Mouse (Mus musculus) heart, embryonic 13.5 days (tissue): ENCODE measurements around the gene Atg10. TPM values are rescaled to one million over a fixed set of nuclear protein-coding genes. Genes with fewer than 3 reads are reported as not detected.

ENCODE experiments used
- ATAC-seq: fragments of 200-750 bp; cut with Nextera tagmentation; 2 replicates; pipeline ENCODE4 v1.8.0; 2017; ENCODE audit warnings: moderate TSS enrichment; ENCODE audit not compliant: insufficient number of reproducible peaks, low FRiP score, low TSS enrichment; ENCODE audit errors: extremely low read depth
- H3K27ac ChIP-seq: fragments of 300-500 bp; sonication (generic); replicated peaks from 2 replicates; pipeline ENCODE4 v1.5.1; 2015; ENCODE audit warnings: moderate library complexity, mild to moderate bottlenecking, inconsistent platforms
- H3K27me3 ChIP-seq: fragments of 300-500 bp; sonication (generic); replicated peaks from 2 replicates; pipeline ENCODE4 v1.6.1; 2015; ENCODE audit warnings: mild to moderate bottlenecking, inconsistent platforms
- H3K36me3 ChIP-seq: fragments of 300-500 bp; sonication (generic); 2 replicates; pipeline ENCODE4 v1.6.1; 2015; ENCODE audit warnings: mild to moderate bottlenecking, inconsistent platforms
- H3K4me1 ChIP-seq: fragments of 300-500 bp; sonication (generic); 2 replicates; pipeline ENCODE4 v1.6.1; 2015; ENCODE audit warnings: inconsistent platforms
- H3K4me2 ChIP-seq: fragments of 300-500 bp; sonication (generic); 2 replicates; pipeline ENCODE4 v1.6.1; 2015; ENCODE audit warnings: inconsistent platforms, mild to moderate bottlenecking, moderate library complexity
- H3K4me3 ChIP-seq: fragments of 300-500 bp; sonication (generic); 2 replicates; pipeline ENCODE4 v1.5.1; 2015; ENCODE audit warnings: moderate library complexity, mild to moderate bottlenecking, inconsistent platforms
- H3K9ac ChIP-seq: fragments of 300-500 bp; sonication (generic); 2 replicates; pipeline ENCODE4 v1.6.1; 2015; ENCODE audit warnings: inconsistent platforms, mild to moderate bottlenecking, moderate library complexity
- H3K9me3 ChIP-seq: fragments of 300-500 bp; sonication (generic); 2 replicates; pipeline ENCODE4 v1.6.1; 2016; ENCODE audit warnings: inconsistent platforms
- WGBS: fragments of 180-500 bp; shearing (Covaris S2); methylation state at CpG from one replicate; pipeline ENCODE4 v1.1.7; 2015; ENCODE audit warnings: mixed read lengths; 5-methylcytosine and 5-hydroxymethylcytosine counted together
- polyA plus RNA-seq: library from polyadenylated mRNA; unstranded; fragments of >200 nt; fragmentation: Nextera tagmentation; extraction: Ambion mirVana; gene quantifications from 2 replicates; pipeline ENCODE4 v1.2.1, GENCODE M21; 2015

Gene Atg10
- polyA plus RNA-seq, 1 experiment from 2014 or later = 21.6 TPM

- Histone ChIP-seq H3K4me3 (no peak overlapping the region), H3K4me1 (no peaks in the 10 kb centered on the region), H3K27ac (no peak overlapping the region), H3K4me2 (no peak overlapping the region), H3K36me3 (no peaks in the 10 kb centered on the region), H3K27me3 (no peaks in the 10 kb centered on the region), H3K9ac (no peak overlapping the region), H3K9me3 (peaks cover 2% of the 10 kb centered on the region; the same call in 1 of the 2 replicates)
- ATAC-seq = no peak
- WGBS = 75% methylated on average over 5 of the region's 5 CpGs
Observed at GRCm38 (mm10) chr13:90992948-90993347, 230.8 kb downstream of the Atg10 start.

DNA sequence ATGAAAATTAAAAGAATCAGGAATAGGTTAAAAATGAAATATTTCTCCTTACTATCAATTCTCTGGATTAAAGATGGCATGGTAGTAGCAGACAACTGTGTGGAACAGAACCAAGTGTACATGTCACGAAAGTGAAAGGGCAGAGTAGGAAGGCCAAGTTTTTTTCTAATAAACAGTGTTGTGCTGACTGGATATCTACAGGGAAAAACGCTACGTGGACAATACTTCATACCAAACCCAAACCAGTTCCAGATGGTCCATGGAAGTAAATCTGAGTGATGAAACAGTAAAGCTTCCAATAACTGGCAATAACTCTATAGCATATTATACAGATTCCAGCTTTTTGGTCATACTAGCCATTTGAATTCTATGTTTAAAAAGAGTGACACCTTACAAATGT lies 235.5 kb downstream of the Atg10 start:
- Histone ChIP-seq H3K4me1 (no peaks in the 10 kb centered on the region), H3K9me3 (peaks cover 2% of the 10 kb centered on the region; the same call in 1 of the 2 replicates), H3K27me3 (no peaks in the 10 kb centered on the region), H3K27ac (no peak overlapping the region), H3K4me3 (no peak overlapping the region), H3K9ac (no peak overlapping the region), H3K4me2 (no peak overlapping the region), H3K36me3 (no peaks in the 10 kb centered on the region)
- WGBS = 71% methylated on average over 3 of the region's 3 CpGs
- ATAC-seq = no peak

DNA sequence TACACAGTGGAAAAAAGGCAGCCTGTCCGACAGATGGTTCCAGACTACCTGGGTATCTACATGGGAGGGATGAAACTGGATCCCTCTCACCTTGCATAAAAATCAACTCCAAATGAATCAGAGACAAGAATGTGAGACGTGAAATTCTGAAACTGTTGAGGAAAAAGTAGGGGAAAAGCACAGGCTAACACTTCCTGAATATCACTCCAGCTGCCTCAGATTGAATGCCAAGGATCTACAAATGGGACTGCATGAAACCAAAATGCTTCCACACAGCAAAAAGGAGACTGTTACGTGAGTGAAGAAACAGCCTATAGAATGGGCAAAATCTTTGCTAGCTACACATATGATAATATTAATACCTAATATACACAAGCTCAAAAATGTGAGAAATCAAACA lies 238.4 kb downstream of the Atg10 start:
- 71% methylated on average over 3 of the region's 3 CpGs for whole genome bisulfite sequencing
- no peak overlapping the region for H3K9ac ChIP-seq
- H3K36me3 ChIP-seq = no peaks in the 10 kb centered on the region
- H3K4me2 ChIP-seq = no peak overlapping the region
- H3K4me3 ChIP-seq = no peak overlapping the region
- no peak overlapping the region for H3K27ac ChIP-seq
- ATAC-seq = no peak
- no peaks in the 10 kb centered on the region for H3K27me3 ChIP-seq
- peaks cover 2% of the 10 kb centered on the region; the same call in 1 of the 2 replicates for H3K9me3 ChIP-seq
- H3K4me1 ChIP-seq = no peaks in the 10 kb centered on the region

DNA sequence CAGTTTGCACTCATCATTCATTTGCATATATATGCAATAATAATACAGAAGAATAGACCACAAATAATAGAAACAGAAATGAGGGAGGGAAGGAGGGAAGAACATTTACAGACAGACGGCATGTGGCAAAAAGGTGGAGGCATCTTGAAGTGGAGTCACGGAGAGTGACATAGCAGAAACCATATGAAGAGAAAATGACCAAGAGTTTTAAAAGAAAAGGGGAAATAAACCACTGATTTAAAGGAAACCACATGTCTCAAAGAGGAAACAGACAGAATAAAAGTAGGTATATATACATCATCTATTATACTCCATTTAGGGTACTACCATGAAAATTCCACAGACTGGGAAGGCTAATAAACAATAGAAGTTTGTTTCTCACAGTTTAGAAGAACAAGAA lies 239.7 kb downstream of the Atg10 start:
- no peak for ATAC-seq

DNA sequence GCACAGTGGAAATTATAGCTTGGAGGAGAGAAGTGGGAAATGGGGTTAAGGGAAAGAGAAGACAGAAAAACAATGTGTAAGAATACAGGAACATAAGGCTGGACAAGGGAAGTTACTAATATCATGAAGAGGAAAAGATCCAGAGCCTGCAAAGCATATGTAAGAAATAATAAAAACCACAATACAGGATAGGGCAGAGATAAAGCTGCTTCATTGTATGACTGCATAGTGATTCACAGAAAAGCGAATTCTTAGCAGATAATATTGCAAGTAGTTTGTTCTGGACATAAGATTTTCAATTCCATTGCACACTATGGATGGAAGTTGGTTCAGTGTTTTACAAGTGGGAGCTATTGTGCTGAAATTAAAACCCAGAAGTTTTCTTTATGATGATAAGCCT lies 242.0 kb downstream of the Atg10 start:
- WGBS = 71% methylated on average over 1 of the region's 1 CpGs
- ATAC-seq = no peak
- H3K27ac ChIP-seq = no peak overlapping the region
- no peaks in the 10 kb centered on the region for H3K27me3 ChIP-seq
- no peaks in the 10 kb centered on the region for H3K36me3 ChIP-seq
- H3K9ac ChIP-seq = no peak overlapping the region
- H3K4me2 ChIP-seq = no peak overlapping the region
- H3K4me3 ChIP-seq = no peak overlapping the region
- H3K9me3 ChIP-seq = no peaks in the 10 kb centered on the region
- H3K4me1 ChIP-seq = no peaks in the 10 kb centered on the region

More for the DNA sequence above, 239.7 kb downstream of the Atg10 start:
- no peak overlapping the region for H3K9ac ChIP-seq
- no peak overlapping the region for H3K4me3 ChIP-seq
- H3K27ac ChIP-seq = no peak overlapping the region
- no peaks in the 10 kb centered on the region for H3K4me1 ChIP-seq
- 83% methylated on average over 2 of the region's 2 CpGs for WGBS
- H3K9me3 ChIP-seq = no peaks in the 10 kb centered on the region
- no peak overlapping the region for H3K4me2 ChIP-seq
- no peaks in the 10 kb centered on the region for H3K36me3 ChIP-seq
- H3K27me3 ChIP-seq = no peaks in the 10 kb centered on the region

DNA sequence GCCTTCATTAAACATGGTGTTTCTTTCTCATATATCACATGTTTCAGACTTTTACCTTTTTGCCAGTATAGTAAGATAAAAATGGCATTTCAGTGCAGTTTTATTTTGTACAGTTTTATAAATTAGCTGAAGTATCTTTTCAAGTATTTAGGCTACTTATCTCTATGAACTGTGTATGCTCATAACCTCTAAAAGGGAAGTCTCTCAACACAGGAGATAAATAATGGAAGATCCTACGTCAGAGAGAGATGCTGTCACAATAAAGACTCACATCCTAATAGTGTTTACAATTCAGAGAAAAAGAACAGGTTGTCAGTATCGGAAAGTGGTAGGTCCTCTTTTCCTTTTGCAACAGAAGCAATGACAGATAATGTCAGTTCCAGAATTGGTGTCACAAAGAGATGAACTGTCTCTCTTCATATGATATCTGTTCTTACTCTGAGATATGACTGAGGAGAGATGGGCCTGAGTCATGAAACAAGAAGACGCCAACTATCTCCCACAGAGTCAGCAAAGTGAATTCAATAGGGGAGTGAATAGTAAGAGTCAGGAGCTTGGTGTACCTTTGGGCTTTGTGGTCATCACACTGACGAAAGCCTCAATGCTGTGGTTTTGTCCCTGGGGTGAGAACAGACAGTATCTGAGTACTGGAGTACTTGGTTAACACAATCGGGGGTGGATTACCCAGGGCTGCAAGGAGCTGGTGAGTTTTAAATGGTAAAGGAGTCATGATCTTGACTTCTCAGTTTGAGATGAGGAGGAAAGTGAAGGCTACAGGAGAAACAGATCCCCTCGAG lies 242.7 kb downstream of the Atg10 start:
- Histone ChIP-seq H3K4me1 (no peaks in the 10 kb centered on the region), H3K9me3 (no peaks in the 10 kb centered on the region), H3K27ac (no peak overlapping the region), H3K36me3 (no peaks in the 10 kb centered on the region), H3K27me3 (no peaks in the 10 kb centered on the region), H3K4me2 (no peak overlapping the region), H3K4me3 (no peak overlapping the region), H3K9ac (no peak overlapping the region)
- no peak for ATAC-seq
- WGBS = 76% methylated on average over 6 of the region's 6 CpGs

DNA sequence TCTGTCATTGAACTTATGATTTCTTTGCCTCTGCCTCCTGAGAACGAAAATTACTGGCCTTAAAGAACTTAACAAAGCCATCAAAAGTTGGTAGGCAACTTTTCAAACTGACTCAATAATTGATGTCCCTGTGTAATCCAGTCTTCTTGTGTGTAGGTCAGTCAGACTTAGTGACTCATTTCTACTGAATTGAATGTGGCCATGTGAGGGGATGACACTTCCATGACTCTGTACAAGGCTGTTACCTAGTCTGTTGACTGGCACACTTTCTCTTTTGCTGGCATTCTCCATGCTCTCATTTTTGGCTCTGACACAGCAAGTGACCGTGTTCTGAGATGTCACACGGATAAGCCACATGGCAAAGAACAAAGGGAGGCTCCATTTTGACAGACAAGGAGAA lies 246.7 kb downstream of the Atg10 start:
- no peak overlapping the region for H3K4me2 ChIP-seq
- H3K9ac ChIP-seq = no peak overlapping the region
- no peaks in the 10 kb centered on the region for H3K27me3 ChIP-seq
- no peaks in the 10 kb centered on the region for H3K36me3 ChIP-seq
- H3K27ac ChIP-seq = no peak overlapping the region
- no peak overlapping the region for H3K4me3 ChIP-seq
- 79% methylated on average over 3 of the region's 3 CpGs for WGBS
- no peak for ATAC-seq
- 0 out of 2 replicates have a peak, but pooled peaks cover 3% of the 10 kb centered on the region for H3K4me1 ChIP-seq
- no peaks in the 10 kb centered on the region for H3K9me3 ChIP-seq

- Histone ChIP-seq H3K9me3 (no peaks in the 10 kb centered on the region), H3K9ac (no peak overlapping the region), H3K4me1 (peaks cover 10% of the 10 kb centered on the region; the same call in 1 of the 2 replicates), H3K4me2 (no peak overlapping the region), H3K36me3 (no peaks in the 10 kb centered on the region), H3K27me3 (no peaks in the 10 kb centered on the region), H3K27ac (no peak overlapping the region), H3K4me3 (no peak overlapping the region)
- ATAC-seq = no peak
- WGBS = 64% methylated on average over 7 of the region's 7 CpGs
Observed at GRCm38 (mm10) chr13:90973409-90973808, 250.4 kb downstream of the Atg10 start.

DNA sequence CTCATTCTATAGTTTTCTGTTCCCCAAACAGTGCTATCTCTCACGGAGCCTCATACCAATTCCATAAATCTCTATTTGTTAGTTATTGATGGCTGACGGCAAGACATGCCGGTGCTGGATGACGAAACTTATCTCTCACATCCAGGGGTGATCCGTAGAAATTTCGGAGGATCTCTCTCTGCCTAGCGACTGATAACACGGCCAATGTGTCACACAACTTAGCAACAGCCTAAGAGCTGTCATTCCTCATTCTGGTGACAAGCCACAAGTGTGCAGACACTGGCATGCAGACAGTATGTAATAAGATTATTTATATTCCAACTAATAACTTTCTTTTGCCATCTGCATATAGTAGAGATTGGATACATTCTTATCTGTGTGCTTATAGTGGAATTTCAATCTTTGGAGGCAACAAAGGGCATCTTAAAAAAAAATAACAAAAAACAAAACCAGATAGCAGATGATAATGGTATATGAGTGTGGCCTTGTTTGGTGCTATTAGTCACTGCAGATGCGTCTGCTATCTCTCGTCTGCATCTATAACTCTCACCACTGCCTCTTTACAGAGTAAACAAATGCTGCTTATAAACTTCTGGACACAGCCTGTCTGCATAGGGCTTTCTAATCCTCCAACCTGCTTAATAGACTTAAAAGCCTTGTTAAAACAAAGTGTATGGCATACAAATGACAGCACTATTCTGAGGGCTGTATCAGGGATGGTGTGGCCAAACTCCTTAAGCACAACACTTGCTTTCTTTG lies 253.3 kb downstream of the Atg10 start:
- no peak for ATAC-seq
- Histone ChIP-seq H3K36me3 (no peaks in the 10 kb centered on the region), H3K4me1 (peaks cover 10% of the 10 kb centered on the region; the same call in 1 of the 2 replicates), H3K9ac (no peak overlapping the region), H3K27ac (no peak overlapping the region), H3K9me3 (no peaks in the 10 kb centered on the region), H3K27me3 (no peaks in the 10 kb centered on the region), H3K4me3 (no peak overlapping the region), H3K4me2 (no peak overlapping the region)
- WGBS = 47% methylated on average over 10 of the region's 10 CpGs

DNA sequence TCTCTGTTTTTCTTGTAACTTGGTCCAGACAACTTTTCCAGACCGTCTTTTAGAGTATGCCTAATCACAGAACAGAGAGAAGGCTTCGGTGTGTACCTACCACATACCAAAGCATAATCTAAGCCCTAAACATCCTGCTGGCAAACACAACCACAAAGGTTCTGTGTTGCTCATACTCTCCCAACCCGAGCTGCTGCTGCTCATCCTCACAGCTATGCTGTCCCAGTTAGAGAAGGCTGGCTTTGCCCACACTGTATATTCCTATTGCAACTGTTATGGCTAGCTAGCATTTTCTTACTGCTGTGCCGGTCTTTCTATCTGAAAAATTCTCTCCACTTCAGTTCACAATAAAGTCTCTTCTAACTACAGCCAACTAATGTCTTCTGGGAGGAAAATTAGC lies 254.8 kb downstream of the Atg10 start:
- no peaks in the 10 kb centered on the region for H3K27me3 ChIP-seq
- H3K4me2 ChIP-seq = no peak overlapping the region
- H3K9me3 ChIP-seq = no peaks in the 10 kb centered on the region
- peaks cover 9% of the 10 kb centered on the region; the same call in 1 of the 2 replicates for H3K4me1 ChIP-seq
- ATAC-seq = no peak
- H3K9ac ChIP-seq = no peak overlapping the region
- no peak overlapping the region for H3K27ac ChIP-seq
- no peak overlapping the region for H3K4me3 ChIP-seq
- no peaks in the 10 kb centered on the region for H3K36me3 ChIP-seq
- WGBS = 67% methylated on average over 4 of the region's 4 CpGs

DNA sequence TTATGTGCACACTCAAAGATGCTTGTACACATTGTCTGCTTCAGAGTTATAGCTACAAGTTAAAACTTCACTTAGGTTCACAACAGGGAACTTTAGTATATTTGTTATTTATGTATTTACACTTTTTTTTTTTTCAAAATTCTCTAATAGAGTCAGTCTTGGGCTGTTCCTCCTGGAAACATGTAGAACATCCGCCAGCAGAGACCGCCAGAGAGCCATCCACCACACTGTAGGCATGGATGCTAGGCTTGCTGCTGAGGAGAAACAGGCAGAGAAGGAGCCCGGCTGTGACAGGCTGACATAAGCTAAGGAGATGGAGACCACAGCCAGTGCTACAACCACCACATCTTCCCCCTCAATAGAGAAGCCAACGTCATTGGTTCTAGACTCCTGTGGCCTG lies 256.3 kb downstream of the Atg10 start:
- Histone ChIP-seq H3K4me2 (no peak overlapping the region), H3K27me3 (no peaks in the 10 kb centered on the region), H3K27ac (no peak overlapping the region), H3K4me3 (no peak overlapping the region), H3K9ac (no peak overlapping the region), H3K9me3 (no peaks in the 10 kb centered on the region), H3K4me1 (peaks cover 18% of the 10 kb centered on the region), H3K36me3 (no peaks in the 10 kb centered on the region)
- no peak for ATAC-seq
- WGBS = 16% methylated on average over 4 of the region's 4 CpGs
